Mouse (Mus musculus) gastrocnemius, postnatal 36 days (tissue): ENCODE results near the gene Hps5. TPM values are rescaled to one million over a fixed set of nuclear protein-coding genes. Genes with fewer than 3 reads are reported as not detected.
"Not testable (repeated sequence)": the region's sequence is repeated elsewhere in the genome, so short reads cannot be mapped to it uniquely, and the experiment has no call there.

ENCODE experiments used
- DNase-seq, 2 experiments: peaks; one replicate each; pipeline ENCODE4 v3.0.0; 2022
- intact Hi-C: fragments of 180-260 bp; cut with DNase I; formaldehyde crosslinking; loops from one replicate; pipeline ENCODE4 v1.15.1; 2025
- long read RNA-seq, 2 experiments: library from polyadenylated mRNA; stranded (forward); transcript quantifications; one replicate each; pipeline ENCODE4 v2.0.0; 2021
- total RNA-seq, 2 experiments: library from RNA; stranded (reverse); gene quantifications; 2 replicates each; pipeline ENCODE4 v1.2.3; 2021

The Hps5 gene
- 10 to 100 TPM in 1 of 2 experiments, 1 to 10 TPM in 1; 8.7 to 12.2 TPM for total RNA-seq
- long read RNA-seq, experiment 1, full-length matches to known transcripts: 1 of 2 reads
- long read RNA-seq, experiment 1, partial matches to known transcripts: 0 of 2 reads
- long read RNA-seq, experiment 1, other reads (novel, unspliced or antisense): 1 of 2 reads
- long read RNA-seq, experiment 2, full-length matches to known transcripts: 1 of 2 reads
- long read RNA-seq, experiment 2, partial matches to known transcripts: 0 of 2 reads
- long read RNA-seq, experiment 2, other reads (novel, unspliced or antisense): 1 of 2 reads

- DNase-seq: peak; percentile 97 to 98
- intact Hi-C loops: loop anchor here (5.0 to 10.0 kb wide), 3 partner anchors 52 to 219 kb away; partner anchors contain the start of gene Tsg101
Measured at GRCm38 (mm10) chr7:46795287-46796205, at the start of gene Hps5, which contains the start of gene Gtf2h1. Hps5 (minus strand) TSS chr7:46796064. Gtf2h1 (plus strand) TSS chr7:46796103.

GRCm38 (mm10) chr7:46845211-46845977, 49.5 kb upstream of the Hps5 start:
- peak; percentile 92 to 95 for DNase-seq
- intact Hi-C loops: loop anchor here (5.0 kb wide), 1 partner anchor 48 kb away; the partner anchor contains the start of genes Gtf2h1 and Hps5

GRCm38 (mm10) chr7:46843576-46843975, 47.7 kb upstream of the Hps5 start:
- DNase-seq: no peak
- intact Hi-C loops: no loop called here

- intact Hi-C loops: no loop called here
- no peak for DNase-seq
Measured at GRCm38 (mm10) chr7:46842278-46842677, 46.4 kb upstream of the Hps5 start.

- intact Hi-C loops: no loop called here
- DNase-seq: no peak
Measured at GRCm38 (mm10) chr7:46840787-46841525, 45.1 kb upstream of the Hps5 start, which contains the start of gene Ldha. Ldha (plus strand) TSS chr7:46841475.

- intact Hi-C loops: no loop called here
- no peak for DNase-seq
Measured at GRCm38 (mm10) chr7:46840326-46840725, 44.5 kb upstream of the Hps5 start.

- no peak for DNase-seq
- intact Hi-C loops: no loop called here
Measured at GRCm38 (mm10) chr7:46839861-46840260, 44.0 kb upstream of the Hps5 start.

- intact Hi-C loops: no loop called here
Measured at GRCm38 (mm10) chr7:46839446-46839845, 43.6 kb upstream of the Hps5 start.

GRCm38 (mm10) chr7:46838891-46839302, 43.0 kb upstream of the Hps5 start:
- intact Hi-C loops: no loop called here

More at GRCm38 (mm10) chr7:46839446-46839845, 43.6 kb upstream of the Hps5 start:
- no peak for DNase-seq

GRCm38 (mm10) chr7:46838104-46838671, 42.3 kb upstream of the Hps5 start:
- intact Hi-C loops: no loop called here

More at GRCm38 (mm10) chr7:46838891-46839302, 43.0 kb upstream of the Hps5 start:
- DNase-seq: peak; percentile 69 to 77

GRCm38 (mm10) chr7:46837073-46837472, 41.2 kb upstream of the Hps5 start:
- no peak for DNase-seq
- intact Hi-C loops: no loop called here

More at GRCm38 (mm10) chr7:46838104-46838671, 42.3 kb upstream of the Hps5 start:
- DNase-seq: peak; percentile 35 to 47

GRCm38 (mm10) chr7:46836357-46836756, 40.5 kb upstream of the Hps5 start:
- intact Hi-C loops: no loop called here
- peak in 1 of 2 experiments; percentile 6 for DNase-seq

- intact Hi-C loops: no loop called here
- no peak for DNase-seq
Measured at GRCm38 (mm10) chr7:46834994-46835610, 39.2 kb upstream of the Hps5 start.

GRCm38 (mm10) chr7:46833670-46834255, 37.9 kb upstream of the Hps5 start:
- intact Hi-C loops: no loop called here
- DNase-seq: no peak

GRCm38 (mm10) chr7:46833266-46833665, 37.4 kb upstream of the Hps5 start:
- DNase-seq: no peak
- intact Hi-C loops: no loop called here

- DNase-seq, intact Hi-C loops: not testable (repeated sequence)
Measured at GRCm38 (mm10) chr7:46832112-46832810, 36.4 kb upstream of the Hps5 start.

GRCm38 (mm10) chr7:46831693-46832092, 35.8 kb upstream of the Hps5 start:
- no peak for DNase-seq
- intact Hi-C loops: no loop called here
